Mouse (Mus musculus) midbrain, embryonic 14.5 days (tissue): ENCODE data around the gene Pgls. TPM values are rescaled to one million over a fixed set of nuclear protein-coding genes. Genes with fewer than 3 reads are reported as not detected.

ENCODE experiments used
- ATAC-seq: fragments of 200-750 bp; cut with Nextera tagmentation; 2 replicates; pipeline ENCODE4 v1.8.0; 2017; ENCODE audit warnings: moderate number of reproducible peaks, moderate library complexity; ENCODE audit not compliant: low FRiP score, low TSS enrichment
- DNase-seq: peaks from one replicate; pipeline ENCODE4 v3.0.0-alpha.2; 2015
- H3K27ac ChIP-seq: fragments of 300-500 bp; sonication (generic); replicated peaks from 2 replicates; pipeline ENCODE4 v1.5.1; 2014; ENCODE audit warnings: mild to moderate bottlenecking, low read depth, low read length, moderate library complexity
- H3K27me3 ChIP-seq: fragments of 300-500 bp; sonication (generic); 2 replicates; pipeline ENCODE4 v1.6.1; 2014; ENCODE audit warnings: low read length, control low read depth, mixed read lengths; ENCODE audit not compliant: control insufficient read depth, insufficient read depth
- H3K36me3 ChIP-seq: fragments of 300-500 bp; sonication (generic); 2 replicates; pipeline ENCODE4 v1.6.1; 2014; ENCODE audit warnings: low read length, control low read depth; ENCODE audit not compliant: control insufficient read depth, insufficient read depth
- H3K4me1 ChIP-seq: fragments of 300-500 bp; sonication (generic); 2 replicates; pipeline ENCODE4 v1.6.1; 2014; ENCODE audit warnings: mild to moderate bottlenecking, antibody characterized with exemption, low read length, control low read depth; ENCODE audit not compliant: control insufficient read depth, insufficient read depth
- H3K4me2 ChIP-seq: fragments of 300-500 bp; sonication (generic); 2 replicates; pipeline ENCODE4 v1.6.1; 2014; ENCODE audit warnings: mild to moderate bottlenecking, low read length, moderate library complexity
- H3K4me3 ChIP-seq: fragments of 300-500 bp; sonication (generic); replicated peaks from 2 replicates; pipeline ENCODE4 v1.5.1; 2014; ENCODE audit warnings: low read depth, low read length
- H3K9ac ChIP-seq: fragments of 300-500 bp; sonication (generic); replicated peaks from 2 replicates; pipeline ENCODE4 v1.6.1; 2014; ENCODE audit warnings: mild to moderate bottlenecking, low read length, moderate library complexity
- H3K9me3 ChIP-seq: fragments of 300-500 bp; sonication (generic); 2 replicates; pipeline ENCODE4 v1.6.1; 2016; ENCODE audit warnings: low read length, control low read depth, mixed read lengths; ENCODE audit not compliant: control insufficient read depth
- WGBS: fragments of 180-500 bp; shearing (Covaris S2); extraction: QIAGEN DNeasy Blood & Tissue Kit; methylation state at CpG from one replicate; pipeline ENCODE4 v1.1.7; 2014; 5-methylcytosine and 5-hydroxymethylcytosine counted together
- polyA plus RNA-seq: library from polyadenylated mRNA; unstranded; fragments of >200 nt; fragmentation: Nextera tagmentation; extraction: Ambion mirVana; gene quantifications from 2 replicates; pipeline ENCODE4 v1.2.1, GENCODE M21; 2014

Pgls gene
- polyA plus RNA-seq, 1 experiment from 2014 or later, result 241 TPM

- ATAC-seq, result no peak
- no peak overlapping the region for H3K4me3 ChIP-seq
- H3K9ac ChIP-seq, result no peak overlapping the region
- peaks cover 50% of the 10 kb centered on the region for H3K36me3 ChIP-seq
- no peaks in the 10 kb centered on the region for H3K9me3 ChIP-seq
- peaks cover under 1% of the 10 kb centered on the region; the same call in 1 of the 2 replicates for H3K27me3 ChIP-seq
- peaks cover 12% of the 10 kb centered on the region for H3K4me1 ChIP-seq
- H3K4me2 ChIP-seq, result no peak overlapping the region
- DNase-seq, result no peak
- 79% methylated on average over 1 of the region's 1 CpGs for WGBS
- no peak overlapping the region for H3K27ac ChIP-seq
Measured at GRCm38 (mm10) chr8:71625088-71625487, 33.1 kb downstream of the Pgls start.

GRCm38 (mm10) chr8:71626753-71627152 lies 34.8 kb downstream of the Pgls start:
- WGBS, result 87% methylated on average over 9 of the region's 9 CpGs
- no peak for DNase-seq
- H3K27ac ChIP-seq, result no peak overlapping the region
- no peak overlapping the region for H3K9ac ChIP-seq
- H3K36me3 ChIP-seq, result peaks cover 39% of the 10 kb centered on the region
- no peak overlapping the region for H3K4me2 ChIP-seq
- ATAC-seq, result no peak
- H3K4me1 ChIP-seq, result peaks cover 12% of the 10 kb centered on the region
- H3K27me3 ChIP-seq, result peaks cover 10% of the 10 kb centered on the region
- H3K9me3 ChIP-seq, result no peaks in the 10 kb centered on the region
- no peak overlapping the region for H3K4me3 ChIP-seq

GRCm38 (mm10) chr8:71627265-71628099 lies 35.5 kb downstream of the Pgls start:
- Histone ChIP-seq H3K27me3 (peaks cover 10% of the 10 kb centered on the region), H3K4me3 (no peak overlapping the region), H3K36me3 (peaks cover 32% of the 10 kb centered on the region), H3K9me3 (no peaks in the 10 kb centered on the region), H3K4me1 (peaks cover 12% of the 10 kb centered on the region), H3K4me2 (no peak overlapping the region), H3K9ac (no peak overlapping the region), H3K27ac (no peak overlapping the region)
- ATAC-seq (no peak), DNase-seq (no peak)
- WGBS, result 53% methylated on average over 9 of the region's 9 CpGs

- Histone ChIP-seq H3K4me1 (peaks cover 12% of the 10 kb centered on the region), H3K4me2 (peak overlapping the region; percentile 95), H3K27ac (peak overlapping the region; percentile 84), H3K9ac (peak overlapping the region; percentile 66), H3K27me3 (peaks cover 10% of the 10 kb centered on the region), H3K9me3 (no peaks in the 10 kb centered on the region), H3K36me3 (peaks cover 21% of the 10 kb centered on the region), H3K4me3 (peak overlapping the region; percentile 41)
- DNase-seq (no peak), ATAC-seq (no peak)
- 9% methylated on average over 16 of the region's 16 CpGs for WGBS
Measured at GRCm38 (mm10) chr8:71628396-71629095, 36.6 kb downstream of the Pgls start.

- ATAC-seq, result peak; percentile 88
- Histone ChIP-seq H3K4me2 (peak overlapping the region; percentile 95), H3K9ac (peak overlapping the region; percentile 66), H3K4me3 (peak overlapping the region; percentile 41), H3K27ac (peak overlapping the region; percentile 84), H3K36me3 (peaks cover 15% of the 10 kb centered on the region), H3K4me1 (peaks cover 12% of the 10 kb centered on the region), H3K9me3 (no peaks in the 10 kb centered on the region), H3K27me3 (peaks cover 10% of the 10 kb centered on the region)
- WGBS, result under 1% methylated on average over 55 of the region's 55 CpGs
- DNase-seq, result peak; percentile 95
Measured at GRCm38 (mm10) chr8:71629096-71629697, 37.2 kb downstream of the Pgls start.

- peak overlapping the region; percentile 84 for H3K27ac ChIP-seq
- peaks cover 9% of the 10 kb centered on the region; the same call in 1 of the 2 replicates for H3K36me3 ChIP-seq
- H3K9me3 ChIP-seq, result no peaks in the 10 kb centered on the region
- ATAC-seq (peak; percentile 22), DNase-seq (peak; percentile 41)
- H3K9ac ChIP-seq, result peak overlapping the region; percentile 66; the same call in 1 of the 2 replicates
- H3K4me1 ChIP-seq, result peaks cover 12% of the 10 kb centered on the region
- H3K27me3 ChIP-seq, result peaks cover 10% of the 10 kb centered on the region
- 3% methylated on average over 25 of the region's 25 CpGs for WGBS
- H3K4me2 ChIP-seq, result peak overlapping the region; percentile 95
- peak overlapping the region; percentile 41 for H3K4me3 ChIP-seq
Measured at GRCm38 (mm10) chr8:71629781-71630212, 37.8 kb downstream of the Pgls start.

GRCm38 (mm10) chr8:71630761-71631160 lies 38.8 kb downstream of the Pgls start:
- 87% methylated on average over 6 of the region's 6 CpGs for whole genome bisulfite sequencing

GRCm38 (mm10) chr8:71631897-71632296 lies 39.9 kb downstream of the Pgls start:
- Histone ChIP-seq H3K4me1 (peaks cover 12% of the 10 kb centered on the region), H3K27me3 (peaks cover 10% of the 10 kb centered on the region), H3K4me2 (no peak overlapping the region), H3K9ac (no peak overlapping the region), H3K9me3 (no peaks in the 10 kb centered on the region), H3K4me3 (no peak overlapping the region), H3K36me3 (0 out of 2 replicates have a peak, but pooled peaks cover 7% of the 10 kb centered on the region), H3K27ac (no peak overlapping the region)
- 59% methylated on average over 2 of the region's 2 CpGs for WGBS
- DNase-seq (no peak), ATAC-seq (no peak)

More at GRCm38 (mm10) chr8:71630761-71631160, 38.8 kb downstream of the Pgls start:
- Histone ChIP-seq H3K27ac (no peak overlapping the region), H3K9me3 (no peaks in the 10 kb centered on the region), H3K4me3 (no peak overlapping the region), H3K4me1 (peaks cover 12% of the 10 kb centered on the region), H3K9ac (no peak overlapping the region), H3K4me2 (no peak overlapping the region), H3K36me3 (peaks cover 12% of the 10 kb centered on the region; the same call in 1 of the 2 replicates), H3K27me3 (peaks cover 10% of the 10 kb centered on the region)
- DNase-seq, result no peak
- no peak for ATAC-seq
